Mouse (Mus musculus) embryonic facial prominence, embryonic 11.5 days (tissue): ENCODE results near the gene Gtf2h3. TPM values are rescaled to one million over a fixed set of nuclear protein-coding genes. Genes with fewer than 3 reads are reported as not detected.
A peak's percentile ranks its signal among the peaks of the same experiment; 100 is the strongest.
"Not testable (repeated sequence)": the region's sequence is repeated elsewhere in the genome, so short reads cannot be mapped to it uniquely, and the experiment has no call there.

Experiments
- ATAC-seq: fragments of 200-750 bp; cut with Nextera tagmentation; replicated peaks from 2 replicates; pipeline ENCODE4 v1.8.0; 2017; ENCODE audit warnings: low read depth; ENCODE audit not compliant: insufficient number of reproducible peaks, low FRiP score, low TSS enrichment
- DNase-seq: peaks from one replicate; pipeline ENCODE4 v3.0.0-alpha.2; 2015; ENCODE audit warnings: low spot score
- H3K27ac ChIP-seq: fragments of 300-500 bp; sonication (generic); replicated peaks from 2 replicates; pipeline ENCODE4 v1.5.1; 2014; ENCODE audit warnings: mild to moderate bottlenecking, low read depth, low read length, control low read depth
- H3K27me3 ChIP-seq: fragments of 300-500 bp; sonication (generic); 2 replicates; pipeline ENCODE4 v1.6.1; 2014; ENCODE audit warnings: mild to moderate bottlenecking, low read length, moderate library complexity, mixed read lengths; ENCODE audit not compliant: control insufficient read depth, insufficient read depth
- H3K36me3 ChIP-seq: fragments of 300-500 bp; sonication (generic); replicated peaks from 2 replicates; pipeline ENCODE4 v1.6.1; 2014; ENCODE audit warnings: low read depth, mild to moderate bottlenecking, low read length, moderate library complexity, mixed read lengths; ENCODE audit not compliant: control insufficient read depth, insufficient read depth
- H3K4me1 ChIP-seq: fragments of 300-500 bp; sonication (generic); 2 replicates; pipeline ENCODE4 v1.6.1; 2014; ENCODE audit warnings: low read length, mixed read lengths; ENCODE audit not compliant: control insufficient read depth, insufficient read depth
- H3K4me2 ChIP-seq: fragments of 300-500 bp; sonication (generic); 2 replicates; pipeline ENCODE4 v1.6.1; 2014; ENCODE audit warnings: low read depth, mild to moderate bottlenecking, control low read depth, low read length, moderate library complexity
- H3K4me3 ChIP-seq: fragments of 300-500 bp; sonication (generic); 2 replicates; pipeline ENCODE4 v1.5.1; 2014; ENCODE audit warnings: low read depth, low read length, control low read depth
- H3K9ac ChIP-seq: fragments of 300-500 bp; sonication (generic); replicated peaks from 2 replicates; pipeline ENCODE4 v1.6.1; 2014; ENCODE audit warnings: mild to moderate bottlenecking, control low read depth, low read length
- H3K9me3 ChIP-seq: fragments of 300-500 bp; sonication (generic); replicated peaks from 2 replicates; pipeline ENCODE4 v1.6.1; 2016; ENCODE audit warnings: mild to moderate bottlenecking, low read length, inconsistent platforms, mixed read lengths; ENCODE audit not compliant: control insufficient read depth
- WGBS: fragments of 180-500 bp; shearing (Covaris S2); extraction: QIAGEN DNeasy Blood & Tissue Kit; methylation state at CpG from one replicate; pipeline ENCODE4 v1.1.7; 2014; 5-methylcytosine and 5-hydroxymethylcytosine counted together
- polyA plus RNA-seq: library from polyadenylated mRNA; unstranded; fragments of >200 nt; fragmentation: Nextera tagmentation; extraction: Ambion mirVana; gene quantifications from 2 replicates; pipeline ENCODE4 v1.2.1, GENCODE M21; 2014

The Gtf2h3 gene
- polyA plus RNA-seq, 1 experiment from 2014 or later, result 90.1 TPM

- WGBS, result 86% methylated on average over 2 of the region's 2 CpGs
- Histone ChIP-seq H3K27me3 (no peaks in the 10 kb centered on the region), H3K9me3 (no peaks in the 10 kb centered on the region), H3K4me3 (no peak overlapping the region), H3K27ac (no peak overlapping the region), H3K36me3 (peaks cover 6% of the 10 kb centered on the region), H3K4me1 (peaks cover 5% of the 10 kb centered on the region), H3K4me2 (no peak overlapping the region), H3K9ac (no peak overlapping the region)
- DNase-seq (no peak), ATAC-seq (no peak)
Measured at GRCm38 (mm10) chr5:124633425-124633824, 54.5 kb downstream of the Gtf2h3 start.

GRCm38 (mm10) chr5:124635068-124635467 is 56.1 kb downstream of the Gtf2h3 start:
- H3K9ac ChIP-seq, H3K27me3 ChIP-seq, H3K4me2 ChIP-seq, H3K27ac ChIP-seq, H3K4me1 ChIP-seq, ATAC-seq, H3K9me3 ChIP-seq, H3K4me3 ChIP-seq: not testable (repeated sequence)
- 85% methylated on average over 4 of the region's 4 CpGs for WGBS
- H3K36me3 ChIP-seq, result peaks cover 13% of the 10 kb centered on the region
- DNase-seq, result peak; percentile 39

- DNase-seq, result no peak
- no peak for ATAC-seq
- no peak overlapping the region for H3K4me3 ChIP-seq
- H3K9ac ChIP-seq, result no peak overlapping the region
- H3K27me3 ChIP-seq, result no peaks in the 10 kb centered on the region
- H3K27ac ChIP-seq, result no peak overlapping the region
- H3K4me2 ChIP-seq, result no peak overlapping the region
- H3K4me1 ChIP-seq, result no peaks in the 10 kb centered on the region
- H3K9me3 ChIP-seq, result no peaks in the 10 kb centered on the region
- 95% methylated on average over 3 of the region's 3 CpGs for WGBS
- H3K36me3 ChIP-seq, result peaks cover 13% of the 10 kb centered on the region
Measured at GRCm38 (mm10) chr5:124636139-124636538, 57.2 kb downstream of the Gtf2h3 start.

- no peaks in the 10 kb centered on the region for H3K4me1 ChIP-seq
- H3K9me3 ChIP-seq, result no peaks in the 10 kb centered on the region
- H3K27me3 ChIP-seq, result no peaks in the 10 kb centered on the region
- 96% methylated on average over 4 of the region's 4 CpGs for WGBS
- no peak for ATAC-seq
- no peak for DNase-seq
- H3K4me3 ChIP-seq, result no peak overlapping the region
- no peak overlapping the region for H3K27ac ChIP-seq
- H3K4me2 ChIP-seq, result no peak overlapping the region
- H3K9ac ChIP-seq, result no peak overlapping the region
- peaks cover 16% of the 10 kb centered on the region for H3K36me3 ChIP-seq
Measured at GRCm38 (mm10) chr5:124636694-124637093, 57.8 kb downstream of the Gtf2h3 start.

- ATAC-seq (no peak), DNase-seq (no peak)
- no peaks in the 10 kb centered on the region for H3K27me3 ChIP-seq
- H3K4me3 ChIP-seq, result no peak overlapping the region
- H3K36me3 ChIP-seq, result peaks cover 18% of the 10 kb centered on the region
- H3K9me3 ChIP-seq, result no peaks in the 10 kb centered on the region
- H3K27ac ChIP-seq, result no peak overlapping the region
- no peak overlapping the region for H3K4me2 ChIP-seq
- H3K9ac ChIP-seq, result no peak overlapping the region
- 91% methylated on average over 11 of the region's 11 CpGs for WGBS
- H3K4me1 ChIP-seq, result no peaks in the 10 kb centered on the region
Measured at GRCm38 (mm10) chr5:124637300-124637699, 58.4 kb downstream of the Gtf2h3 start.

GRCm38 (mm10) chr5:124637836-124638235 is 58.9 kb downstream of the Gtf2h3 start:
- Histone ChIP-seq H3K27ac (no peak overlapping the region), H3K36me3 (peaks cover 21% of the 10 kb centered on the region), H3K27me3 (no peaks in the 10 kb centered on the region), H3K4me3 (no peak overlapping the region), H3K9me3 (no peaks in the 10 kb centered on the region), H3K9ac (no peak overlapping the region), H3K4me2 (no peak overlapping the region), H3K4me1 (no peaks in the 10 kb centered on the region)
- 97% methylated on average over 13 of the region's 13 CpGs for WGBS
- DNase-seq, result no peak
- ATAC-seq, result no peak

Other genes starting within 250 kb of the Gtf2h3 start
- gene Cdk2ap1, start 216.1 kb upstream of the Gtf2h3 start, polyA plus RNA-seq, result 189 and 410 TPM in 2 replicates
- 74.5 and 75.1 TPM in 2 replicates for gene Sbno1, start 153.1 kb upstream of the Gtf2h3 start, polyA plus RNA-seq
- 75.3 and 102 TPM in 2 replicates for gene Kmt5a, start 139.2 kb upstream of the Gtf2h3 start, polyA plus RNA-seq
- 28.0 and 28.2 TPM in 2 replicates for gene Rilpl2, start 100.8 kb upstream of the Gtf2h3 start, polyA plus RNA-seq
- 12.3 and 13.9 TPM in 2 replicates for gene Snrnp35, start 96.0 kb upstream of the Gtf2h3 start, polyA plus RNA-seq
- 26.2 and 29.7 TPM in 2 replicates for gene Rilpl1, start 47.7 kb upstream of the Gtf2h3 start, polyA plus RNA-seq
- gene Tmed2, start 38.4 kb upstream of the Gtf2h3 start, polyA plus RNA-seq, result 533 and 564 TPM in 2 replicates
- gene Ddx55, start 26.3 kb upstream of the Gtf2h3 start, polyA plus RNA-seq, result 12.1 and 12.6 TPM in 2 replicates
- gene Eif2b1, start within 50 bp of the Gtf2h3 start, polyA plus RNA-seq, result 92.2 and 95.1 TPM in 2 replicates
- 40.0 and 40.4 TPM in 2 replicates for gene Atp6v0a2, start 49.4 kb downstream of the Gtf2h3 start, polyA plus RNA-seq
- gene Dnah10, start 145.9 kb downstream of the Gtf2h3 start, polyA plus RNA-seq, result 0.01 TPM in 1 of 2 replicates, not detected in the other